Mouse (Mus musculus): ENCODE data around the gene Tnc. TPM values are rescaled to one million over a fixed set of nuclear protein-coding genes. Genes with fewer than 3 reads are reported as not detected.

Gene Tnc
- total RNA-seq (2021), result 1 to 10 TPM; 2.0 to 2.6 TPM
- long read RNA-seq, partial matches to known transcripts, result 1 of 8 reads
- long read RNA-seq, other reads (novel, unspliced or antisense), result 7 of 8 reads

DNA sequence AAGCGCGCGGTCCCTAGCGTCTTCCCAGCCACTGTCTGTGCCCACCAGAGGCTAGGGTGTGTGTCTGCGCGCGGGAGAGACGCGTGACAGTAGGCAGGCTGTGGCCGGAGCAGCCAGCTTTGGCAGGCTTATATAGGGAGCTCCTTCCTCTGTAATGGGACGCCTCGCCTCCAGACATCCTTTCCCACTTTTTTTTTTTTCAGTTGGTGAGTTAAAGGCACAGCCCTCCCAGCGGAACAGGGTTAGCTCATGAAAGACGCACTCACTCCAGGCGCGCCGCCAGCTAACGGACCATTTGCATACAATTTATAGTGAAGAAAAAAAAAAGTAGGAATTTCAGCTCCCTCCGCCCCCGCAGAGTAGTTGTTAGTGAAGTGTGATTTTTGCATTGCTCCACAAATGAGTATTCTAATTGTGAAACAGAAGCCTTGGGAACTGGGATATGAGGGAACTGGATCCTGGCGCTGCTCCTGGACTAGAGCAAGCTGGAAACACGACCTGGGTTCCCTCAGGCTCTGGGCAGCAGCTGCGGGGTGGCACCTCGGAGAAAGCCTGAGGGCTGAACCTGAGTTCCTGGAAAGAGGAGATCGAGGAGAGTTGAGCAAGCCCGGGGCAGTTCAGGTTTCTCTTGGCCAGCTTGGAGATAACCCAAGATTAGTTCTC lies at the start of gene Tnc:
TSS of gene Tnc (minus strand) at position 185 of the 663 bp plus-strand sequence.
- peak; percentile 51 to 75 for DNase-seq (ENCODE audit: low spot score in 2 of 2)

DNA sequence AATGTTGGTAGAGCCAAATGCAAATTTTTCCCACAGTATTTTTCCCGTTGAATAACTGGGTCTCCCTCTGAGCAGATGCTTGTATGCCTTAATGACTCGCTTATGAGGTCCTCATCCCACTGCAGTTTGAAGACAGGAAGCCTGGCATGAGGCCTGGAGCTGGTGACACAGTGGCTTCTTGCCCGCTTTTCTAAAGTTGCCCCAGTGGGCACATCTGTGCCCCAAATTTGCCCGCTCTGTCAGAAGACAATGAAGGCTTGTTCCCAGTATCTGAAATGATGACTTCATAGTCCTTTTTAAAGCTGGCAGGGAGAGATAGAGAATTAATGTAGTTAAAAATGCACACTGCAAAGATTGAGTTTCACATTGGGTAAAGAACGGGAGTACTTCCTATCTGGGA lies 47.4 kb upstream of the Tnc start:
- peak; percentile 3 to 25 for DNase-seq (ENCODE audit: low spot score in 2 of 2)

DNA sequence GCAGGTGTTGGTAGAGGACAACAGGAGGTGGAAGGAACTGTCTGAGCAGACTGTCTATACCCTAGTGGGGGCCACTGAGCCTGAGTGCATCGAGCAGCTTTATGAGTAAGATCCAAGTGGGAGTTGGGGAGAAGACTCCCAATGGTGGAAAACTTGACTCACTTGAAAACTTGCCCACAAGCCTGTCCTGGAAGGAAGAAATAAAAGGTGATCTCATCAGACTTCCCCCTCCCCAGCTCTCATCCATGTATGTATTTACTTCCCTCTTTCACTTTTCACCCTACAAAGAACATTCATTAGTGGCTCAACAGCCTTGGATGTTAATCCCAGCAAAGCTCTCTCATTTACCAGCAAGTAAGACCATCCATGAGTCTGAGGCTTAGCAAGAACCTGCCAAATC lies 46.0 kb upstream of the Tnc start:
- DNase-seq (ENCODE audit: low spot score in 2 of 2), result no peak

- DNase-seq (ENCODE audit: low spot score in 2 of 2), result no peak
These were observed 42.6 kb upstream of the Tnc start for GRCm38 (mm10) chr4:64089378-64089777.

GRCm38 (mm10) chr4:64087675-64088074 lies 40.9 kb upstream of the Tnc start:
- no peak for DNase-seq (ENCODE audit: low spot score in 2 of 2)

- DNase-seq (ENCODE audit: low spot score in 2 of 2), result no peak
These were observed 39.3 kb upstream of the Tnc start for GRCm38 (mm10) chr4:64085993-64086567.

GRCm38 (mm10) chr4:64083858-64084257 lies 37.0 kb upstream of the Tnc start:
- no peak for DNase-seq (ENCODE audit: low spot score in 2 of 2)

DNA sequence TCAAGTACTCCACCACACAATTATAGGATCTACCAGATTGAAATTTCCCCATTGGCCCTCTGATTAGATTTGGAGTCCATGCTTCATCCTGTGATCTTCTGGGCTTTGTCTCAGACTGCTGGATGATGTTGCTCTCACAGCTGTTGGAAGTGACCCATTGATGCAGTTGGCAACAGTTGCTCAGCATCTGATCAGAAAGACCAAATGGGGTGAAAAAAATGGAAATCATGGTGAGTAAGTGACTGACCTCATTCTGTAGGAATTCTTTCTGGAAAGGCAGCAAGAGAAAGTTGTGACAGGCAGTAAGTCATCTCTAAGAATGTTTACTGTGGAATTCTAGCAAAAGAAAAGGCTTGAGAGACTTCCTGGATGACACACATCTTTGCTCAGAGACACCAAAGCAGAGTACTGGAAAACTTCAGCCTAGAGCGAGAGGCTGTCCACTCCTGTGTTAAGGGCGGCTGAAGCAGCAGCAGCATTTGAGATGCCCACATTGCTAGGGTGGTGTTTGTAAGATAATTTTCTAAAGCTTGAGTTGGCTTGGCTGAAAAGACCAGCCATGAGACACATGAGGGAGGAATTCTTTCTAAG lies 31.3 kb upstream of the Tnc start:
- DNase-seq (ENCODE audit: low spot score in 2 of 2), result no peak

DNA sequence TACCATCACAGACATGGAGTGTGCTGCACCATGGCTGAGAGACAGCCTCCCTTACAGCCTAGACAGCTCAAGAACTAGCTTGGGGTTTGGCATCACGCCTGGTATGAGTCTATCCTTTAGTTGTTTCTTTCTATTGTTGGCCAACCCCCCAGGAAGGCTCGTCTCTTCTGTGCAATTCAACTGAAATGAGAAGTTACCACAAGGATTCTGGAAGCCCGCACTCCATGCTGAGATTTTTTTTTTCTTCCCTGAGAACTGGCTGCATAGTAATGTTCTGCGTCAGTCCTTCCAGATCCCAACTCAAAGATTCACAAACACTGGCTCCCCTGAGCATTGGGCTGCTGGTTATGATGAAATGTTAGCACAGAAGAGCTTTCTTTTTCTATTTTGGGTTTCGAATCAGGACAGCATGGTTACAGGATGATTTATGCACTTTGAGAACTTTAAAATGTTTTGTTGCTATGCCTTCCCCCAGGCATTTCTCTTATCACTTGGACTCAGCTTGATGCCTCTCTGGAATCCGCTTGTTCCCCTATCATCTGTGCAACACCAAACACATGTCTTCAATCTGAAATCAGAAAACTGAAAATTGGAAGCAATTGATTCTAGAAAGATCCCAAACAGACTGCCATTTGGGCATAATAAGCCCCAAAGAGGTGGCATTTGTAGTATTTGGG lies 29.7 kb upstream of the Tnc start:
- DNase-seq (ENCODE audit: low spot score in 2 of 2), result peak in 1 of 2 experiments; percentile 27

GRCm38 (mm10) chr4:64074725-64075124 lies 27.9 kb upstream of the Tnc start:
- DNase-seq (ENCODE audit: low spot score in 2 of 2), result no peak

- DNase-seq (ENCODE audit: low spot score in 2 of 2), result no peak
These were observed 20.6 kb upstream of the Tnc start for GRCm38 (mm10) chr4:64067394-64067793.

- no peak for DNase-seq (ENCODE audit: low spot score in 2 of 2)
These were observed 18.5 kb upstream of the Tnc start for GRCm38 (mm10) chr4:64065266-64065665.

- no peak for DNase-seq (ENCODE audit: low spot score in 2 of 2)
These were observed 12.0 kb upstream of the Tnc start for GRCm38 (mm10) chr4:64058856-64059231.

DNA sequence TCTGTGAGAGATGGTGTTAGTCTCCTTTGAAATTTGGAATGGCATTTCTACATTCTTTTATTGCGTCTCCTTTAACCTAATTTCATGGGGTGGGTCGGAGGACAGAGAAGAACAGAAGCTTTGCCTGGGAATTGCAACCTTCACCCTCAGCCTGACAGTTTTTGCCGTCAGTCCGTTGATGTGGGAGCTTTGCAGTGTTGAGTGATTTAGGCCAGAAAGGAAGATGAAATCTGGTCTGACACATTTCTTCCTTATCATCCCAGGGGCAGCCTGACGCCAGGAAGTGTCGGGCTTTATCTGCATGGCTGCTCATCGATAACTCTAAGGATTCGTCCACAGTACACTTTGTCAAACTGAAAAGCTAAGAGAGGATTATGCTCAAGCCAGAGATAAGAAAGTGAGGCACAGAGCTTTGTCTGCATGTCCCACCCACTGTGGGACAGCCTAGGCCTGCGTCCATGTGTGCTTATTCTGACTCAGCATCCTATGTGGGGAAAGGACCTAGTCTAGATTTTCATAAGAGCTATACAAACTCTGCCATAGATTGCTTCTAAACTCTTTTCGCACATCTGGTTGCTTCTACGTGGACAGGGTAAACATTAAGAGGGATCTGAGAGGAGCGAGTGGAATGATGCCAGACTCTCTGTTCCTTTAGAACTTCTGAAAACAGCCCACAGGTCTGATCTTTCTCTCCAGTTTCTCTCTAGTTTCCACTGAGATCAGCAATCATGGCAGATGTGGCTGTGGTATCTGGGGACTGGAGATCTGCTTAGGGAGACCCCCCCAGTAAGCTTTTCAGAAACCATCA lies 11.4 kb upstream of the Tnc start:
- no peak for DNase-seq (ENCODE audit: low spot score in 2 of 2)

- DNase-seq (ENCODE audit: low spot score in 2 of 2), result no peak
These were observed 1.4 kb upstream of the Tnc start for GRCm38 (mm10) chr4:64048177-64048576.

DNA sequence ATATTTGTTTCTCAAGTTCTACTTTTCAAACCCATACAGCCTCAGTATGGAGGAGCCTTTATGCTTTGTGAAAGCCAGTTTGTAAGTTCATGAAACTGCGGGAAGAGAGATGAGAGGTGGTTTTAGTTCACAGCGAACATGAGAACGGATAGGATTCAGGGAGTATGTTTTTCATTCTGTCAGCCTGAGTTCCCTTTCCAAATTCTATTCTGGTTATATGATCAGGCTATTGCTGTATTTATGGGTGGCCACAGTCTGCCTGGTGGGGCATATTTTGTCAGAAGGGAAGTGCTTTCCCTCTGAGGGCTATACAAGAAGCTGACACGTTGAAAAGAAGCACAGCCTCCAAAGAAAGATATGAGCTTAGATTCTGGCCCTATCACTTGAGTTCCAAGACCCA lies 2.9 kb downstream of the Tnc start:
- DNase-seq (ENCODE audit: low spot score in 2 of 2), result no peak

DNA sequence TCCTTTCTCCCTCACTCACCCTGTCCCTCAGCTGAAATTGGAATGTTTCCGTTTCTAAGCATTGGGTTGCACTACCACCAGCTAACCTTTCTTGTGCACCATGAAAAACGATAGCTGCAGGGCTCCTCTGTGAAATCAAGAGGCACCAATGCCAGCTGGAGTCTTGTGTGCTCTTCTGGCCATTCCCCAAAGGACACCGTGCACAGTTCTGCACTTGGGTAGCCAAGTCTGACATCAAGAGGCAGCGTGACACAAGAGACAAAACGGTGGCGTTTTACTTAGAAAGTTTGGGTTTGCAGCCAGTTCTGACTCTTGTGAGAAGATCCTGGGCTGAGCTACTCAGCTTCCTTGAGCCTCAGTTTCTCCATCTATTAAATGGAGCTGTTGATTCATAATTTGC lies 3.4 kb downstream of the Tnc start:
- peak in 1 of 2 experiments; percentile 7 for DNase-seq (ENCODE audit: low spot score in 2 of 2)

- DNase-seq (ENCODE audit: low spot score in 2 of 2), result no peak
These were observed 7.7 kb downstream of the Tnc start for GRCm38 (mm10) chr4:64039091-64039490.

DNA sequence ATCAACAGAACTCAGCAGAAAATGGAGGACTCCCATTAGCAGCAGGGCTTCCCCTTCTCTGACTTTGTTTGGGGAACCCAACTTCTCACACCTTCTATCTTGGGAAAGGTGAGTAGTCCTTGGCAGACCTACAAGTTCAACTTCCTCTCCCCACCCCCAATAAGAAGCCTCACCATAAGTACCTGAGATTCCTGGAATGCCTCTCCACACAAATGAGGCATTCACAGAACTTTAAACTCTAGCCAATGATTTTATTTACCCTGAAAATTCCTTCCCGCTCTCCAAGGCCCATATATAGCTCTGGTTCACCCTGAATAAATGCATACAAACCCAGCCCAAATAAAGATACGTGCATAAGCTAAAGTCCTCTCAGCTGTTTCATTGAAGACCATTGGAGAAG lies 9.3 kb downstream of the Tnc start:
- no peak for DNase-seq (ENCODE audit: low spot score in 2 of 2)

DNA sequence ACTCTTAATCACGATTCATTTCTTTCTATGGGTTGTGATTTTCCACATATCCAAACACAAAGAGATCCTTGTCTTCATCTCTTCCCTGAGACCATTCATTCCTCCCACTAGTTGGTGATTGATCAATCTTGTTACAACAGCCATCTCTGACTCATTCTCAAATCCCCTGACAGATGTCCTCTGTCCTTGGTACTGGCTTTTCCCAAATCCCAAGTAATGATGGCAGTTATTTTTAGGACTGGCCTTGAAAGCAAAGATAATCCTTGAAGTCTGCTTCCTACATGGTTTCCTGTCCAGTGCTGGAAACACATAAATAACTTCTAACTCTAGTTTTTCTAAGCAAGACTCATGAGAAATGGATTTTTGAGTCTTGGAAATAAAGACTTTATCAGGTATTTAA lies 12.1 kb downstream of the Tnc start:
- DNase-seq (ENCODE audit: low spot score in 2 of 2), result no peak

DNA sequence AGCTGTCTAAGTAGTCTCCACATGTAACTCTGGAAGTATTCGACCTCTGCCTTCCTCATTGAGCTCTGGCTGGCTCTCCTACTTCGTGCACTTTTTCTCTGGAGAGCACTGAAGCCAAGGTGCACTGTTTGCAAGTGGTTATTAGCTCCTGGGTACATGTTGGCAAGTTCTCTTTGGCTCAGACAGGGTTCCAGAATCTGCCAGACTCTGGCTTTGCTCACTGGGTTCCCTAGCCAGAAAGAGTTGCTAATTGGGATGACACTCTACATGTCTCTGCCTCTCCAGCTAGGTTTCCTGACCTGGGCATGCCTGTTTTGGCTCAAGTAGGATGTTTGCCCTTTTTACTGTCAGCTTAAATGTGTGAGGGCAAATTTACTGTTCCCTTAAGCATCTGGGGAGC lies 13.6 kb downstream of the Tnc start:
- no peak for DNase-seq (ENCODE audit: low spot score in 2 of 2)

All from layer of hippocampus, adult 18-20 months (tissue).